Mouse (Mus musculus) G1E (cell line): ENCODE data around the gene Isy1. TPM values are rescaled to one million over a fixed set of nuclear protein-coding genes. Genes with fewer than 3 reads are reported as not detected.

ENCODE experiments used
- ATAC-seq: 2 replicates; pipeline ENCODE4 v1.8.0; 2016; ENCODE audit warnings: mild to moderate bottlenecking; ENCODE audit not compliant: insufficient number of reproducible peaks, poor library complexity, low FRiP score, severe bottlenecking; ENCODE audit errors: extremely low read depth
- DNase-seq: peaks from one replicate; pipeline ENCODE4 v3.0.0; 2012; ENCODE audit warnings: low spot score
- H3K27me3 ChIP-seq: 2 replicates; pipeline ENCODE4 v1.6.1; 2012; ENCODE audit warnings: mild to moderate bottlenecking, low read length, inconsistent platforms; ENCODE audit not compliant: insufficient read depth
- H3K36me3 ChIP-seq: replicated peaks from 2 replicates; pipeline ENCODE3; 2012; ENCODE audit warnings: mild to moderate bottlenecking, inconsistent platforms
- H3K4me1 ChIP-seq: 2 replicates; pipeline ENCODE4 v1.6.1; 2012; ENCODE audit warnings: low read depth, low read length, inconsistent platforms, mixed read lengths; ENCODE audit not compliant: insufficient read depth
- H3K4me3 ChIP-seq: 2 replicates; pipeline ENCODE4 v1.5.1; 2012; ENCODE audit warnings: low read depth, mild to moderate bottlenecking, inconsistent platforms, low read length, moderate library complexity, mixed read lengths
- H3K9me3 ChIP-seq: replicated peaks from 2 replicates; pipeline ENCODE4 v1.6.1; 2012; ENCODE audit warnings: inconsistent platforms
- CTCF ChIP-seq: IDR thresholded peaks from 2 replicates; pipeline ENCODE4 v1.5.1; 2012; ENCODE audit warnings: low read depth, low read length, inconsistent platforms, mixed read lengths
- GATA1 ChIP-seq: IDR thresholded peaks from 2 replicates; pipeline ENCODE4 v1.6.1; 2012; ENCODE audit warnings: borderline replicate concordance, low read length, inconsistent platforms, mixed read lengths
- GATA2 ChIP-seq: IDR thresholded peaks from 2 replicates; pipeline ENCODE4 v1.6.1; 2012; ENCODE audit warnings: low read depth, low read length, inconsistent platforms, borderline replicate concordance
- POLR2AphosphoS5 ChIP-seq: IDR thresholded peaks from 2 replicates; pipeline ENCODE4 v1.6.1; 2012; ENCODE audit warnings: low read depth, low read length, inconsistent platforms; ENCODE audit not compliant: insufficient replicate concordance
- TAL1 ChIP-seq: conservative IDR thresholded peaks from 2 replicates; pipeline ENCODE4 v1.6.1; 2012; ENCODE audit warnings: low read depth, low read length, inconsistent platforms, mixed read lengths
- polyA plus RNA-seq: library from polyadenylated mRNA; stranded (reverse); fragments of >175 nt; gene quantifications from 2 replicates; pipeline ENCODE4 v1.2.3, GENCODE M21; 2012
- total RNA-seq, 2 experiments: library from RNA; stranded (forward) in 1 of 2; stranded (reverse) in 1 of 2; fragments of 200-1000 nt in 1 of 2; fragments of >200 nt in 1 of 2; fragmentation: Nextera tagmentation in 1 of 2; gene quantifications; 2 replicates each; pipeline ENCODE4 v1.2.3; 2014 to 2017

The Isy1 gene
- total and polyA plus RNA-seq, 3 experiments = 53.5 to 65.2 (median 54.9) TPM

DNA sequence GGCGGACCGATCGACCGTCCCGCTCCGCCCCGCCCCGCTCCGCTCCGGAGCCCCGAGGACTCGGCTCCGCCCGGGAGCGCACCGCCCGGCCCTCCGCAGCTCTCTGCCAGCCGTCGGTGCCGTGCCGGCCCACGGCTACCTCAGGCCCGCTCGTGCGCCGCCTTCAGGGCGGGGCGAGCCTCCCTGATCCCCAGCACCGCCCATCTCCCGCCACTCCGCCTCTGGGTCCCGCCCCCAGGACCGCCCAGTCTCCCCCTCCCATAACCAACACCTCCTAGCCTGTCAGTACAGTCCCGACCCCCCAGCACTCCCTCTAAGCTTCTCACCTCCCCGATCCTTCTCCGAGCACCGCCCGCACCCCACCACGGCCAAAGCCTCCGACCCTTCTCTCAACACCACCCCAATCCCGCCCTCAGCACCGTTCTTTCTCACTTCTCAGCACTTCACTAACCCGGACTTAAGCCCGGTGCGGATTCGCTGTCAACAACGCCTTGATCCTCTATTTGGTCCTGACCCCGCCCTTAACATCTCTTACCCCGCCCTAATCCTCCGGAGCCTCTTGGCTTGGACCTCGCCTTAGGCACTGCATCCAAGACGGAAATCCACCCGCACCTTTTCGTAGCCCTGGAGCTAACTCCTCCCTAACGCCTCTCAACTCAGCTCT lies 26.8 kb downstream of the Isy1 start, which contains the start of gene Rab43:
Gene Rab43 (minus strand): TSS at position 490 of the 664 bp plus-strand sequence.
- ATAC-seq = peak; percentile 74
- DNase-seq = peak; percentile 88
- Histone ChIP-seq H3K9me3 (no peaks in the 10 kb centered on the region), H3K27me3 (no peaks in the 10 kb centered on the region), H3K36me3 (peaks cover 73% of the 10 kb centered on the region), H3K4me3 (peak within 1 kb of the TSS; percentile 79), H3K4me1 (peaks cover 51% of the 10 kb centered on the region)
- TF ChIP-seq POLR2AphosphoS5 = no peak
- TF ChIP-seq GATA1 = no peak
- TF ChIP-seq CTCF = no peak
- no peak for TF ChIP-seq GATA2
- no peak for TF ChIP-seq TAL1

DNA sequence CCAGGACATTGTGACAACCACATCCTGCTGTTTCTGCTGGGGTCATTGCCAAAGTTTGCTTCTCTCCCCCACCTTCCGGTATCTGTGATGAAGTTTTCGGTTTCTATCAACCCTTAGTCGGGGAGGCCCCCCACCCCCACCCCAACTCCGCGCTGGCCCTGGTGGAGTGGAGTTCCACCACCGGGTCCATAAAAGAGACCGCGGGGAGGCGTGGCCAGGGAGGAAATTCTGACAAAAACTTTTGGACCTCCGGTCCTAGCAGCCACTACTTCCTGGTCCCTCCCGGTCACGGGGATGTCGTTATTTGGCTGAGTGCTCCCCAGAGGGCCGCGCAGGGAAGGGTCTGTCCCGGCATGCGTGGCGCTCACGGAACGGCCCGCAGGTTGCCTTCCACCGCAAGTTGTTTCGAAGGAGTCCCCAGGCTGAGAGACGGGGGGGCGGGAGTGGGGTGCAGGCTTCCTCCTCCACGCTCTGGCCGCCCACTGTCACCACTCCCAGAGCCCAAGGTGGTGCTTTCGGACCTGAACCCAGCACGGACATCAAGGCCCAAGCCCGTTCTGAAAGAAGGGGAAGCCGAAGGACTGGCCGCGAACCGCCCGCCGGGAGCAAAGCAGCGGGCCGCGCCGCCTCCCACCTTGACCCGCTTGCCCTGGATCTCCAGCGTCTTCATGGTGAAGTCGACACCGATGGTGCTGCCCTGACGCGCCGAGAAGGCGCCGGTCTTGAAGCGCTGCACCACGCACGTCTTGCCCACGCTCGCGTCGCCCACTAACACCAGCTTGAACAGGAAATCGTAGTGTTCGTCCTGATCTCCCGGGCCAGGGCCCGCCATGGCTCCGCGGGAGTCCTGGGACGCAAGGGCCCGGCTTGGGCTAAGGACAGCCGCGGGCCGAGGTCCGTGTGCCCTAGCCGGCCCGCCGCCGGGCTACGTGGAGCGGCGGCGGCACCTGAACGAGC lies 27.6 kb downstream of the Isy1 start:
- TF ChIP-seq CTCF (no peak), GATA1 (no peak), TAL1 (no peak), POLR2AphosphoS5 (no peak), GATA2 (no peak)
- ATAC-seq (no peak), DNase-seq (peak; percentile 61)
- Histone ChIP-seq H3K4me1 (peaks cover 59% of the 10 kb centered on the region), H3K36me3 (peaks cover 69% of the 10 kb centered on the region), H3K27me3 (no peaks in the 10 kb centered on the region), H3K4me3 (peak overlapping the region; percentile 79), H3K9me3 (no peaks in the 10 kb centered on the region)

DNA sequence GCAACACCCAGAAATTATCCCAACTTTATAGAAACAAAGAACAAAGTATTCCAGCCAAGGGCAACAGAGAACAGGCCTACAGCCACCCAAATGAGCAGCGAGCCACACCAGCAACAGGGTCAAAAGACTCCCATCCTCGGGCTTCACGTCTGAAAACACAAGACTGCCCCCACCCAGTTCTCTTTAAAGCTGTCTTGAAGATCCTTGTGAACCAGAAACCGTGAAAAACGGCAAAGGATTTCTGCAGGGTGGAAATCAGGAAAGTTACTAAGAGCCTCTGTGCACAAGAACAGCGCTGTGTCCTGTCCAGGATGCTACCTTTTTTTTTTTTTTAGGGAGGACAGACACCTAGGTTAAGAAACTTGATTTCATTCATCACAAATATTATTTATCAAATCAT lies 28.3 kb downstream of the Isy1 start:
- ATAC-seq (no peak), DNase-seq (peak; percentile 11)
- Histone ChIP-seq H3K4me1 (peaks cover 66% of the 10 kb centered on the region), H3K27me3 (no peaks in the 10 kb centered on the region), H3K4me3 (peak overlapping the region; percentile 79), H3K9me3 (no peaks in the 10 kb centered on the region), H3K36me3 (peaks cover 69% of the 10 kb centered on the region)
- TF ChIP-seq GATA2 (no peak), GATA1 (no peak), POLR2AphosphoS5 (no peak), CTCF (no peak), TAL1 (no peak)

GRCm38 (mm10) chr6:87809651-87810161 lies 28.9 kb downstream of the Isy1 start:
- H3K27me3 ChIP-seq = no peaks in the 10 kb centered on the region
- peaks cover 66% of the 10 kb centered on the region for H3K4me1 ChIP-seq
- H3K9me3 ChIP-seq = no peaks in the 10 kb centered on the region
- DNase-seq = no peak
- TF ChIP-seq GATA2 (no peak), TAL1 (no peak), GATA1 (no peak), CTCF (no peak), POLR2AphosphoS5 (no peak)
- H3K36me3 ChIP-seq = peaks cover 69% of the 10 kb centered on the region
- H3K4me3 ChIP-seq = peak overlapping the region; percentile 79; the same call in 1 of the 2 replicates
- ATAC-seq = no peak

- Histone ChIP-seq H3K36me3 (peaks cover 70% of the 10 kb centered on the region), H3K9me3 (no peaks in the 10 kb centered on the region), H3K4me3 (peak overlapping the region; percentile 79; the same call in 1 of the 2 replicates), H3K27me3 (no peaks in the 10 kb centered on the region), H3K4me1 (peaks cover 66% of the 10 kb centered on the region)
- TF ChIP-seq GATA2 (no peak), TAL1 (no peak), CTCF (no peak), GATA1 (no peak), POLR2AphosphoS5 (no peak)
- DNase-seq (no peak), ATAC-seq (no peak)
These were observed 29.5 kb downstream of the Isy1 start for GRCm38 (mm10) chr6:87809144-87809543.
